Mouse (Mus musculus) ovary, adult 2 months (tissue): ENCODE results near the gene Tas2r135. TPM values are rescaled to one million over a fixed set of nuclear protein-coding genes. Genes with fewer than 3 reads are reported as not detected.

Source experiments
- polyA plus RNA-seq: library from polyadenylated mRNA; depleted of rRNA; stranded (reverse); fragments of >200 nt; gene quantifications from 2 replicates; pipeline ENCODE4 v1.2.3, GENCODE M21; 2012; rRNA removed

Gene Tas2r135
- polyA plus RNA-seq: not detected in 2 replicates

GRCm38 (mm10) chr6:42405134-42405533 lies at the start of gene Tas2r135:
Tas2r135 (plus strand) TSS chr6:42405434.

GRCm38 (mm10) chr6:42372816-42373547 lies 32.3 kb upstream of the Tas2r135 start, which contains the start of gene Epha1:
Epha1 (minus strand) TSS chr6:42373268.

DNA sequence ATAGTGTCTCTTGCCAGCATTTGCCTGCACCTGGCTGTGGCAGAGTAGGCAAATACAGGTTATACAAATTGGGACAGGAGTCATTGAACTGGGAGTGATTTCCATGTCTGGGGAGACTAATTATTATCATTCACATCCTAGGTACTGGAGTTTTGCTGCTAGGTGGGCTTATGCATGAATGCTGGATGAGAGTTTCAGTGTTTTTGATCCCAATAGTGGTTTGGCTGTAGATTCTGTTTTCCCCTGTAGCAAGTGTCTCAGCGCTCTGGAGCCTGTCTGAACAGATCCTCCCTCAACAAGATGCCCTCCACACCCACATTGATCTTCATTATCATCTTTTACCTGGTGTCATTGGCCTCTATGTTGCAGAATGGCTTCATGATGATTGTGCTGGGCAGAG lies 5.3 kb upstream of the Tas2r135 start, which contains the start of gene Tas2r143:
Gene Tas2r143, plus strand, starts transcription at position 301 of the 400 bp plus-strand sequence.

GRCm38 (mm10) chr6:42434446-42434845 lies 29.2 kb downstream of the Tas2r135 start, which contains the start of gene Tas2r126:
Tas2r126 (plus strand) TSS chr6:42434535.

Other genes with a start within 250 kb of the Tas2r135 start
- not detected in 2 replicates for gene Tas2r144, start 190.1 kb upstream of the Tas2r135 start, polyA plus RNA-seq
- gene Gstk1, start 159.5 kb upstream of the Tas2r135 start, polyA plus RNA-seq: 11.7 and 18.3 TPM in 2 replicates
- gene Tmem139, start 143.5 kb upstream of the Tas2r135 start, polyA plus RNA-seq: 1.6 and 1.7 TPM in 2 replicates
- 36.2 and 40.9 TPM in 2 replicates for gene Casp2, start 140.4 kb upstream of the Tas2r135 start, polyA plus RNA-seq
- 0.23 and 0.29 TPM in 2 replicates for gene Clcn1, start 118.7 kb upstream of the Tas2r135 start, polyA plus RNA-seq
- gene Fam131b, start 80.8 kb upstream of the Tas2r135 start, polyA plus RNA-seq: 0.63 and 0.67 TPM in 2 replicates
- gene Zyx, start 55.8 kb upstream of the Tas2r135 start, polyA plus RNA-seq: 300 and 324 TPM in 2 replicates
- 5.2 and 5.5 TPM in 2 replicates for gene Epha1, start 32.2 kb upstream of the Tas2r135 start, polyA plus RNA-seq
- gene Tas2r143, start 5.2 kb upstream of the Tas2r135 start, polyA plus RNA-seq: 0.33 TPM in 1 of 2 replicates, not detected in the other
- not detected in 2 replicates for gene Tas2r126, start 29.1 kb downstream of the Tas2r135 start, polyA plus RNA-seq
- not detected in 2 replicates for gene Olfr458, start 59.8 kb downstream of the Tas2r135 start, polyA plus RNA-seq
- not detected in 2 replicates for gene Olfr457, start 70.9 kb downstream of the Tas2r135 start, polyA plus RNA-seq
- not detected in 2 replicates for gene Olfr456, start 81.8 kb downstream of the Tas2r135 start, polyA plus RNA-seq
- gene Olfr455, start 142.2 kb downstream of the Tas2r135 start, polyA plus RNA-seq: not detected in 2 replicates
- gene Tcaf3, start 192.3 kb downstream of the Tas2r135 start, polyA plus RNA-seq: not detected in 2 replicates
- 3.1 and 3.4 TPM in 2 replicates for gene Tcaf2, start 239.8 kb downstream of the Tas2r135 start, polyA plus RNA-seq